Mouse (Mus musculus): ENCODE results near the gene Ppm1l.

- TF ChIP-seq CTCF (IDR thresholded peaks at IDR 0.05; ENCODE audit: extremely low read depth, insufficient read depth, insufficient read length, insufficient replicate concordance) (no peak), POLR2A (IDR thresholded peaks at IDR 0.05; ENCODE audit: low read depth, low read length) (no peak)
Measured at GRCm38 (mm10) chr3:69449041-69449440, 132.4 kb downstream of the Ppm1l start.

All from spleen, adult 2 months (tissue).